Comparison of ENCODE assay signal across 17 mouse cellular contexts in the genomic region with DNA sequence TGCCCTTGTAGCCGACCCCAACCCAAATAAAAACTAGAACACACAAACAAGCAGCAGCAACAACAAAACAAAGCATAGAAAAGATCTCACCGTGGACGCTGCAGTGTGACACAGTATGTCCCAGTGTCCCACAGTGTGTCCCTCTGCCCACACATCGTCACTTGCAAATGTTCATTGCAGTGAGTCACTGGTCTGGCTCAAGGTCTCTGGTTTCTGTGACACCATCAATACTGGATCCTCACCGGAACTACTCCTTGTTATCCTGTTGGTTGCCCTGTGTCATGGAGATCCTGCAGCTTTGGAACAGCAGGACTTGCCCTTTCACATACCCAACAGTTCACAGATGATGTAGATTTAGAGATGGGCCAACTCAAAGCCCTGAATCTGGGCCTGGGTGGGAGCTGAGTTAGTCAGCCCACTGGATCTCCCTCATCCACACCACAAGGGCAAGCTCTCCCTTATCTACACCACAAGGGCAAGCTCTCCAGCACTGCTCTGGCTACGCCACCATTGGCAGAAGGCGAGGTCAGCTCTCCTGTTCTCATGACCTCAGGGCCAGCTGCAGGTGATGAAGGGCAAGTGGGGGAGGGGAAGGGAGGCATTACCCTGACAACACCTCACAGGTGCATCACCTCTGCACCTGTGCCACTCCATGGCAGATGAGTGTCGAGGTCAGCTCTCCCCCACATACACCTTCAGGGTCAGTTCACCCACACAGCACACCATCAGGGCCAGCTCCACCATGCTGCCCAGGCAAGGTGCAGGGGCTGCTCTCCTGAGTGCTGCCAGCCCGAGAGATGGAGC. TPM values are rescaled to one million over a fixed set of nuclear protein-coding genes. Genes with fewer than 3 reads are reported as not detected.
A peak's percentile ranks its signal among the peaks of the same experiment; 100 is the strongest.
DNase-seq lines count a peak whose midpoint lies in the region; ATAC-seq lines count a peak whose summit lies in the region.
"Had no signal": no experiment of that assay in that cellular context is flagged by ENCODE, and none has a peak within 500 bp of the region (broad histone marks: within the 10 kb centered on the region; RNA-seq: fewer than 3 reads in every experiment).

No protein-coding gene starts in this region.

- no peaks in the 10 kb centered on the region for H3K27me3 ChIP-seq in heart, embryonic 14.5 days (ENCODE audit: control insufficient read depth, insufficient read depth, low read length)
- H3K27me3 ChIP-seq in midbrain, embryonic 11.5 days (ENCODE audit: control insufficient read depth, insufficient read depth, low read length) = no peaks in the 10 kb centered on the region
- H3K27me3 ChIP-seq in midbrain, embryonic 10.5 days (ENCODE audit: low read depth, poor library complexity, severe bottlenecking) = no peaks in the 10 kb centered on the region
- H3K27me3 ChIP-seq: liver, embryonic 12.5 days had no signal

- H3K4me2 ChIP-seq in heart, embryonic 14.5 days (ENCODE audit: low read length) = no peak overlapping the region
- H3K4me2 ChIP-seq in midbrain, embryonic 11.5 days = no peak overlapping the region
- H3K4me2 ChIP-seq: liver, embryonic 12.5 days had no signal

- H3K9ac ChIP-seq in heart, embryonic 14.5 days (ENCODE audit: low read length) = no peak overlapping the region
- no peak overlapping the region for H3K9ac ChIP-seq in midbrain, embryonic 11.5 days (ENCODE audit: low read length)
- H3K9ac ChIP-seq: liver, embryonic 12.5 days had no signal

- no peaks in the 10 kb centered on the region for H3K9me3 ChIP-seq in heart, embryonic 14.5 days (ENCODE audit: control insufficient read depth, low read length)
- H3K9me3 ChIP-seq in midbrain, embryonic 11.5 days (ENCODE audit: control insufficient read depth, low read length) = no peaks in the 10 kb centered on the region
- H3K9me3 ChIP-seq in midbrain, embryonic 10.5 days (replicated peaks) = no peaks in the 10 kb centered on the region
- H3K9me3 ChIP-seq: liver, embryonic 12.5 days had no signal

- peak; percentile 15; the same call in 1 of the 2 replicates for ATAC-seq in heart, embryonic 14.5 days (ENCODE audit: insufficient number of reproducible peaks, insufficient read depth, low FRiP score, low read depth)
- peak; percentile 33; the same call in 1 of the 2 replicates for ATAC-seq in midbrain, embryonic 11.5 days (ENCODE audit: low FRiP score)
- ATAC-seq in megakaryocyte progenitor cell, adult 5-6 weeks (replicated peaks; ENCODE audit: poor library complexity) = 0 out of 2 replicates have a peak, but pooled peaks have one; percentile 17
- ATAC-seq: intestine, embryonic 16.5 days; liver, embryonic 12.5 days had no signal

- 73% methylated on average over 9 of the region's 9 CpGs for WGBS in heart, embryonic 14.5 days
- WGBS in midbrain, embryonic 11.5 days = 87% methylated on average over 9 of the region's 9 CpGs
- 87% methylated on average over 9 of the region's 9 CpGs for WGBS in midbrain, embryonic 10.5 days

- H3K4me3 ChIP-seq in heart, embryonic 14.5 days (ENCODE audit: control insufficient read depth in 1 of 2, insufficient read depth in 1 of 2, low read depth in 1 of 2, low read length in 2 of 2) = no peak overlapping the region
- H3K4me3 ChIP-seq in midbrain, embryonic 11.5 days (ENCODE audit: low read depth, low read length) = no peak overlapping the region
- H3K4me3 ChIP-seq in midbrain, embryonic 10.5 days = no peak overlapping the region
- H3K4me3 ChIP-seq: layer of hippocampus, adult 2 months; liver, embryonic 12.5 days had no signal

- no peaks in the 10 kb centered on the region for H3K36me3 ChIP-seq in heart, embryonic 14.5 days (ENCODE audit: control insufficient read depth, insufficient read depth, low read length)
- no peaks in the 10 kb centered on the region for H3K36me3 ChIP-seq in midbrain, embryonic 11.5 days (ENCODE audit: control insufficient read depth, insufficient read depth, low read length)
- H3K36me3 ChIP-seq in midbrain, embryonic 10.5 days = peaks cover 13% of the 10 kb centered on the region; the same call in 1 of the 2 replicates
- H3K36me3 ChIP-seq: liver, embryonic 12.5 days had no signal

- DNase-seq in heart, adult 18-20 months = no peak
- peak; percentile 17 for DNase-seq in midbrain, embryonic 11.5 days (ENCODE audit: low spot score, missing footprints)
- no peak for DNase-seq in midbrain, embryonic 10.5 days (ENCODE audit: low spot score)
- peak; percentile 69 for DNase-seq in R1 (ENCODE audit: low read depth, low spot score)
- DNase-seq in spleen, postnatal 36 days (ENCODE audit: low spot score in 2 of 2) = no peak
- no peak for DNase-seq in cerebellum, adult 8-10 months
- DNase-seq: B cell, adult 2 months; heart, postnatal 14 days; right cerebral cortex, postnatal 14 days; thymus, postnatal 14 days had no signal

- H3K27ac ChIP-seq in heart, embryonic 14.5 days (replicated peaks in 1 of 2; ENCODE audit: control insufficient read depth in 1 of 2, insufficient read depth in 1 of 2, low read depth in 2 of 2, low read length in 2 of 2) = no peak overlapping the region
- H3K27ac ChIP-seq in midbrain, embryonic 11.5 days (ENCODE audit: low read depth, low read length) = no peak overlapping the region
- no peak overlapping the region; the same call in 1 of the 2 replicates for H3K27ac ChIP-seq in midbrain, embryonic 10.5 days (replicated peaks)
- H3K27ac ChIP-seq: layer of hippocampus, adult 2 months; liver, embryonic 12.5 days had no signal

- peaks cover 9 to 11% of the 10 kb centered on the region in 2 experiments; a peak in 2 of 4 replicates for H3K4me1 ChIP-seq in heart, embryonic 14.5 days (ENCODE audit: control insufficient read depth in 2 of 2, insufficient read depth in 2 of 2, low read length in 2 of 2)
- H3K4me1 ChIP-seq in midbrain, embryonic 11.5 days (ENCODE audit: control insufficient read depth, insufficient read depth, low read length) = no peaks in the 10 kb centered on the region
- H3K4me1 ChIP-seq in midbrain, embryonic 10.5 days = peaks cover 10% of the 10 kb centered on the region
- H3K4me1 ChIP-seq: liver, embryonic 12.5 days had no signal

RNA-seq across cellular contexts. Expression of gene Txndc2, which starts 6.6 kb away (rescaled TPM):
- not detected in 2 replicates for polyA plus RNA-seq in heart, embryonic 14.5 days (2014; fragmentation: Nextera tagmentation; extraction: Ambion mirVana)
- total RNA-seq in heart, adult 18-20 months (2021) = not detected
- polyA plus RNA-seq in midbrain, embryonic 11.5 days (2014; fragmentation: Nextera tagmentation; extraction: Ambion mirVana) = 0.12 and 0.18 TPM in 2 replicates
- polyA plus RNA-seq in midbrain, embryonic 10.5 days (2016; fragmentation: Nextera tagmentation; extraction: Ambion mirVana) = not detected in 2 replicates
- total RNA-seq in megakaryocyte progenitor cell, adult 5-6 weeks (2015) = 0.17 and 0.22 TPM in 2 replicates
- not detected in 2 replicates for total RNA-seq in megakaryocyte progenitor cell, adult 5-6 weeks (2017)
- total RNA-seq: layer of hippocampus, adult 2 months; megakaryocyte-erythroid progenitor cell, adult 5-6 weeks had no signal
- polyA plus RNA-seq: cortical plate, adult 2 months; intestine, embryonic 16.5 days; liver, embryonic 12.5 days had no signal

RNA-seq across cellular contexts. Expression of gene Vapa, which starts 35.2 kb away (rescaled TPM):
- 172 and 177 TPM in 2 replicates for polyA plus RNA-seq in heart, embryonic 14.5 days (2014; fragmentation: Nextera tagmentation; extraction: Ambion mirVana)
- total RNA-seq in heart, adult 18-20 months (2021) = 10 to 100 TPM; 91.8 to 92.7 TPM
- 242 and 263 TPM in 2 replicates for polyA plus RNA-seq in midbrain, embryonic 11.5 days (2014; fragmentation: Nextera tagmentation; extraction: Ambion mirVana)
- polyA plus RNA-seq in midbrain, embryonic 10.5 days (2016; fragmentation: Nextera tagmentation; extraction: Ambion mirVana) = 174 and 184 TPM in 2 replicates
- total RNA-seq in megakaryocyte progenitor cell, adult 5-6 weeks (2015) = 195 and 214 TPM in 2 replicates
- total RNA-seq in megakaryocyte progenitor cell, adult 5-6 weeks (2017) = 141 and 147 TPM in 2 replicates

Comparison
In these comparisons a context has a peak if more than half of its experiments do, and no peak if none do; other contexts are left out.
1. DNase-seq: peak in midbrain, embryonic 11.5 days (single experiment) and R1 (single experiment); none in heart, adult 18-20 months (0 of 2), midbrain, embryonic 10.5 days (single experiment), spleen, postnatal 36 days (0 of 2) and cerebellum, adult 8-10 months (single experiment).
2. Peak in every context shown above with its lines, with median percentiles within 50 percentile points of each other: ATAC-seq.